Mouse (Mus musculus): ENCODE measurements at regions not wholly inside any gene's neighbourhood (a gene's known extent, or its start where the extent isn't known, plus 50 kb on each side); places are given as distances from the start of the nearest gene placed in this dataset.

- DNase-seq (ENCODE audit: extremely low spot score, low spot score) = no peak
These were observed 265.6 kb downstream of the Hivep2 start for GRCm38 (mm10) chr10:14231464-14231863.

DNA sequence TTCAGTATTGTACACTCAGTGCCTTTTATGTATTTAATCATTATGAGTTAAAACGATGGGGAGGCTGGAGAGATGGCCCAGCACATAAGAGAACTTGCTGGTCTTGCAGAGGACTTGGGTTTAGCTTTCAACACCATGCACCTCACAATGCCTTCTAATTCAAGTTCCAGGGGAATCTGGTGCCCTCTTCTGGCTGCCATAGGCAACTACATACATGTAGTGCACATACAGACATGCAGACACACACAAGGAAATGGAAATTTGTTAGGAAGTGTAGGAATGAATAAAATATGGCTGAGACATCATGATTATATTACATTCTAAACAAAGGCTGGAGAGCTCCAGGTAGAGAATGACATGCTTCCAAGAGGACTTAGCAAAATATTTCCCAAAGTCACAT, 251.4 kb downstream of the Hivep2 start:
- no peak for DNase-seq (ENCODE audit: extremely low spot score, low spot score)

DNA sequence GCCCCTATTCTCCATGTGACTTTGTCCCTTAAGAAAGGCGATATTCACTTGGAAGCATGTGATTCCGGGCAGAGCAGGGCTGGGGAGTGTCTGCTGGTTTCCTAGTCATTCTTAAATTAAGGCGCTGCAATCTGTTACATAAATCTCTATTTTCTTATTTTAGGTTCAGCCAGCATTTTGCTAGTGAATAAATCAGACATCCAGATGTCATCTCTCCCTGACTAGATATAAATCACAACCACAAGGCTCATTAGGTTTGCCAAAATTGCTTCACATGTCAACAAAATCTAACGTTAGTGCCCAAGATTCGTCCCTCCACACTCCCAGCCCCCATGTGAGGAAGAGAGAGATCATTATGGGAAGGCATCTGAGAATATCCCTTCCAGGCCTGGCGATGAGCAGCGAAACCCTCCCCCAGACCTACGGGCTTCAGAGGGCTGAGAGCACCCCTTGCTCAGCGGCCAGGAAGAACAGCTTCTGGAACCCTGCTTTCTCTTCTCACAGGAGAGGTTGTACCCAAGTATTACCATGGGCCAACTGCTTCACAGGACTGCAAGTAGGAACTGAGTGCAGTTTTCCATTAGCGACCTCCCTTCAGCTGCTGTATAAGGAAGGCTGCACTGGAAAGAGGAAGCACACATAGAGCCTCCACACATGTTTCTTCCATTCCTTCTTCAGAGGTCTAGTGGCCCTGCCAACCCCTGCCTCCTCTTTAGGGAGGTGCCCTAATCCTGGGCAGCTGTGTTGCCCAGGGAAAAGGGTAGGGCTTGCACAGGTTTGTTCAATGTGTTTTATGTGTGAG, 250.5 kb downstream of the Hivep2 start:
- DNase-seq (ENCODE audit: extremely low spot score, low spot score) = no peak

GRCm38 (mm10) chr10:14215512-14215911, 249.6 kb downstream of the Hivep2 start:
- no peak for DNase-seq (ENCODE audit: extremely low spot score, low spot score)

GRCm38 (mm10) chr10:14213536-14213935, 247.7 kb downstream of the Hivep2 start:
- DNase-seq (ENCODE audit: extremely low spot score, low spot score) = no peak

DNA sequence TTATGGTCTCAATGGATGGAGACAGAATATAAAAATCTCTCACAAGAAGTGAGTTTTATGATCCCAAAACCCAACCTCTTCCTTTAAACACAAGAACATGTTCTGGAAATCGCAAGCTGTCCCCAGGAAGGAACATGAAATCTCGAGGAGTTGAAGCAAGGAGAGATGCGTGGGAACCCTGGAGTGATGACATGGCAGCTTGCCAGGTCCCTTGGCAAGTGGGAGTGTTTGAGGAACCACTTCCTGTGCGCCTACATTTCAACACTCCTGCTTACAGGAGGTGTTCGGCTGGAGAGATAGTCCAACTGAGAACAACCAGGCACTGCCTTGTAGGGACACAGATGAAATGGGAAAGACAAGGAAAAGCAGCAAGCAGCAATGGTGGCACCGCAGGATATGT, 246.1 kb downstream of the Hivep2 start:
- DNase-seq (ENCODE audit: extremely low spot score, low spot score) = no peak

GRCm38 (mm10) chr10:14211481-14211880, 245.6 kb downstream of the Hivep2 start:
- no peak for DNase-seq (ENCODE audit: extremely low spot score, low spot score)

GRCm38 (mm10) chr10:14210445-14210844, 244.6 kb downstream of the Hivep2 start:
- DNase-seq (ENCODE audit: extremely low spot score, low spot score) = no peak

DNA sequence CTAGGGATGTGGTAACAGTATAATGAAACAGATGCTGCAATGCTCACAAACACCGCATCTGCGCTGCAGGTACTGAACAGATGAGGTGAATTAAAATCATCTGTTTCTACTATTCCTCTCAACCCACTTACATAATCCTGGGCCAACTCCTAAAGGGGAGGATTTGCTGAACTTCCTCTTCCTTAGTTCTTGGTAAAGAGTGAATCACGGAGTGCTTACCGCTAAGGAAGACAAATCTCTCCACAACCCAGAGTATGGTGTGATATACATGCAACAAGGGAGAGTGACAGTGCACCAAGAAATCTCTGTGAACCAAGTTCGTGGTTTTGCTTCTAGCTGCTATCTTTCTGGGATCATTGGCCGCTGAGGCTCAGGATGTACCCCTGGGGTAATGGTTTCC, 244.2 kb downstream of the Hivep2 start:
- DNase-seq (ENCODE audit: extremely low spot score, low spot score) = no peak

- DNase-seq (ENCODE audit: extremely low spot score, low spot score) = no peak
These were observed 242.3 kb downstream of the Hivep2 start for GRCm38 (mm10) chr10:14208206-14208605.

DNA sequence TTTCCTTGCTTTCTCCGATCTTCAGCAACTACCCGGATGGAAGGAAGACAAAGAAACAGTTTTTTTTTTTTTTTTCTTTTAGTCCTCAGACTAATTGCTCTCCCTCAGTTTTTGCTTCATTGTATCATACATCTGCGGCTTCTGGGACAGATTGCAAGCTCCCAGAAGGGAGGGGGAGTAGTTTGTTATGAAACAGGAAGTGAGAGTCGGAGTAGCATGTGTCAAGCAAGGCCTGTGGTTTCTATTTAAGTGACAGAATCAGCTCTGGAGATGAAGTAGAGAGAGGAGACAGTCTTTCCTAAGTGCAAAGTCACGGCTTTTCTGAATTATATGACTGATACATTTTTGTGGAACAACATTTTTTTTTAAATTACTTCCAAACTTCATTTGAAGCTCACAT, 241.7 kb downstream of the Hivep2 start:
- DNase-seq (ENCODE audit: extremely low spot score, low spot score) = no peak

- no peak for DNase-seq (ENCODE audit: extremely low spot score, low spot score)
These were observed 241.2 kb downstream of the Hivep2 start for GRCm38 (mm10) chr10:14207051-14207570.

All from neural tube, embryonic 10.5 days (tissue).